Mouse (Mus musculus) left cerebral cortex, postnatal 25 days (tissue): ENCODE measurements around the gene Mcrip1. TPM values are rescaled to one million over a fixed set of nuclear protein-coding genes. Genes with fewer than 3 reads are reported as not detected.
"Not testable (repeated sequence)": the region's sequence is repeated elsewhere in the genome, so short reads cannot be mapped to it uniquely, and the experiment has no call there.

Experiments
- DNase-seq, 2 experiments: peaks; one replicate each; pipeline ENCODE4 v3.0.0; 2022; ENCODE audit warnings: low spot score in 2 of 2, mixed read lengths in 1 of 2
- intact Hi-C: fragments of 180-260 bp; cut with DNase I; formaldehyde crosslinking; loops from one replicate; pipeline ENCODE4 v1.15.1; 2025
- total RNA-seq, 2 experiments: library from RNA; stranded (reverse); gene quantifications; 2 replicates each; pipeline ENCODE4 v1.2.3; 2021

Gene Mcrip1
- total RNA-seq: 10 to 100 TPM; 88.2 to 93.6 TPM

- DNase-seq: peak; percentile 93 to 94
- intact Hi-C loops: no loop called here
Measured at GRCm38 (mm10) chr11:120549168-120549945, at the start of gene Mcrip1. Gene Mcrip1, minus strand, starts transcription at chr11:120549727.

GRCm38 (mm10) chr11:120598990-120599549, 49.5 kb upstream of the Mcrip1 start:
- intact Hi-C loops: no loop called here
- no peak for DNase-seq

GRCm38 (mm10) chr11:120598283-120598989, 48.9 kb upstream of the Mcrip1 start, which contains the start of the genes Alyref and Anapc11:
Gene Alyref, minus strand, starts transcription at chr11:120598365.
Gene Anapc11, plus strand, starts transcription at chr11:120598421.
- peak; percentile 95 to 96 for DNase-seq
- intact Hi-C loops: no loop called here

GRCm38 (mm10) chr11:120597240-120598235, 48.0 kb upstream of the Mcrip1 start:
- intact Hi-C loops: no loop called here
- no peak for DNase-seq

- no peak for DNase-seq
- intact Hi-C loops: no loop called here
Measured at GRCm38 (mm10) chr11:120588531-120588930, 39.0 kb upstream of the Mcrip1 start.

- DNase-seq: no peak
- intact Hi-C loops: no loop called here
Measured at GRCm38 (mm10) chr11:120583937-120584336, 34.4 kb upstream of the Mcrip1 start.

- intact Hi-C loops, DNase-seq: not testable (repeated sequence)
Measured at GRCm38 (mm10) chr11:120582982-120583293, 33.4 kb upstream of the Mcrip1 start.

- DNase-seq: peak in 1 of 2 experiments; percentile 24
- intact Hi-C loops: no loop called here
Measured at GRCm38 (mm10) chr11:120582268-120582981, 32.9 kb upstream of the Mcrip1 start.

- DNase-seq: peak; percentile 90 to 92
- intact Hi-C loops: loop anchor here (1.0 to 2.0 kb wide), 3 partner anchors 8 to 131 kb away; partner anchors contain the start of genes Cenpx, Lrrc45 and P4hb
Measured at GRCm38 (mm10) chr11:120581490-120582267, 32.2 kb upstream of the Mcrip1 start, which contains the start of gene Arhgdia. Gene Arhgdia, minus strand, starts transcription at chr11:120581624.

GRCm38 (mm10) chr11:120580871-120581331, 31.4 kb upstream of the Mcrip1 start:
- peak; percentile 38 to 52 for DNase-seq
- intact Hi-C loops: loop anchor here (1.0 to 2.0 kb wide), 3 partner anchors 8 to 132 kb away; partner anchors contain the start of genes Cenpx, Lrrc45 and P4hb

- DNase-seq: peak; percentile 16 to 21
- intact Hi-C loops: loop anchor here (2.0 kb wide), 2 partner anchors 61 to 133 kb away; partner anchors contain the start of genes Cenpx and Lrrc45
Measured at GRCm38 (mm10) chr11:120580190-120580589, 30.7 kb upstream of the Mcrip1 start.

- peak; percentile 62 to 67 for DNase-seq
- intact Hi-C loops: loop anchor here (2.0 kb wide), 2 partner anchors 61 to 133 kb away; partner anchors contain the start of genes Cenpx and Lrrc45
Measured at GRCm38 (mm10) chr11:120579316-120580107, 30.0 kb upstream of the Mcrip1 start.

- intact Hi-C loops: no loop called here
- no peak for DNase-seq
Measured at GRCm38 (mm10) chr11:120578694-120579243, 29.2 kb upstream of the Mcrip1 start.

GRCm38 (mm10) chr11:120578024-120578693, 28.6 kb upstream of the Mcrip1 start:
- intact Hi-C loops: no loop called here
- DNase-seq: no peak

GRCm38 (mm10) chr11:120577211-120578023, 27.9 kb upstream of the Mcrip1 start:
- no peak for DNase-seq
- intact Hi-C loops: no loop called here
